9 mouse cellular contexts compared by ENCODE assay signal in the genomic region with DNA sequence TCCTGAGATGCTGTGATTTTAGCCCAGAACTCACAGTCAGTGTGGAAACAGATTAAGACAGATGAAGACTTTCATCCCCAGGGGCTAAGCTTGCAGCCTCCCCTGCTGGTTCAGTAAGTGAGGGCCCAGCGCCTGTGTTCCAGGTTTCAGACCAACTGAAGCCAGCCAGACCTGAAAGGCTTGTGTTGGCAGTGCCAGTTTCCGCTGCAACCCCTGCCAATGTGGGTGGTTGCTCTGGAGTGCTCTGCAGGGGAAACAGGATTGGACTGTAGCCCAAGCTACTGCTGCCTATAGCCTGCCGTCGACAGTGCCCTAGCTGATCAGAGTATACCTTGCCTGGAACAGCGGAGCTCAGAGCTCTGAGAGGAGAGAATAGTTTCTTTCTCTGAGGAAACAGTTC. TPM values are rescaled to one million over a fixed set of nuclear protein-coding genes. Genes with fewer than 3 reads are reported as not detected.
DNase-seq lines count a peak whose midpoint lies in the region; ATAC-seq and TF ChIP-seq lines count a peak whose summit lies in the region.
"Had no signal": no experiment of that assay in that cellular context is flagged by ENCODE, and none has a peak within 500 bp of the region (broad histone marks: within the 10 kb centered on the region; RNA-seq: fewer than 3 reads in every experiment).

No protein-coding gene starts in this region.

- DNase-seq in hindbrain, embryonic 10.5 days (ENCODE audit: low spot score): no peak
- peak; percentile 95 for DNase-seq in brain, adult 2 months (ENCODE audit: low read depth, low spot score)
- peak; percentile 68 for DNase-seq in forebrain, postnatal 0 days
- DNase-seq in layer of hippocampus, adult 2 months (ENCODE audit: low spot score in 2 of 2): peak; percentile 53 to 56
- DNase-seq in urinary bladder, postnatal 10 days (ENCODE audit: low spot score): no peak
- DNase-seq in ovary, postnatal 14 days (ENCODE audit: low spot score): no peak

- no peaks in the 10 kb centered on the region for H3K9me3 ChIP-seq in hindbrain, embryonic 13.5 days
- no peaks in the 10 kb centered on the region for H3K9me3 ChIP-seq in hindbrain, embryonic 10.5 days
- H3K9me3 ChIP-seq in forebrain, postnatal 0 days (ENCODE audit: low read length): no peaks in the 10 kb centered on the region
- H3K9me3 ChIP-seq in neural tube, embryonic 14.5 days (ENCODE audit: control insufficient read depth, low read length): no peaks in the 10 kb centered on the region

- H3K27me3 ChIP-seq in hindbrain, embryonic 13.5 days: no peaks in the 10 kb centered on the region
- H3K27me3 ChIP-seq in hindbrain, embryonic 10.5 days (ENCODE audit: insufficient read depth, poor library complexity, severe bottlenecking): no peaks in the 10 kb centered on the region
- no peaks in the 10 kb centered on the region for H3K27me3 ChIP-seq in forebrain, postnatal 0 days (ENCODE audit: insufficient read depth, low read length)
- H3K27me3 ChIP-seq in neural tube, embryonic 14.5 days (ENCODE audit: control insufficient read depth, insufficient read depth, low read length): no peaks in the 10 kb centered on the region

- peak; percentile 59 for TF ChIP-seq CTCF in forebrain, postnatal 0 days (IDR thresholded peaks at IDR 0.05; ENCODE audit: low read depth)
- peak; percentile 76 for TF ChIP-seq CTCF in layer of hippocampus, adult 2 months (conservative IDR thresholded peaks at IDR 0.05)

- H3K4me3 ChIP-seq in hindbrain, embryonic 13.5 days: no peak overlapping the region
- no peak overlapping the region for H3K4me3 ChIP-seq in hindbrain, embryonic 10.5 days
- no peak overlapping the region for H3K4me3 ChIP-seq in forebrain, postnatal 0 days (ENCODE audit: low read depth, low read length)
- no peak overlapping the region; the same call in 1 of the 2 replicates for H3K4me3 ChIP-seq in layer of hippocampus, adult 2 months
- no peak overlapping the region for H3K4me3 ChIP-seq in neural tube, embryonic 14.5 days (ENCODE audit: low read depth, low read length)
- H3K4me3 ChIP-seq: myocyte had no signal

- peak overlapping the region; percentile 84 for H3K27ac ChIP-seq in hindbrain, embryonic 13.5 days
- H3K27ac ChIP-seq in hindbrain, embryonic 10.5 days: no peak overlapping the region
- H3K27ac ChIP-seq in forebrain, postnatal 0 days (ENCODE audit: low read depth, low read length): no peak overlapping the region
- H3K27ac ChIP-seq in layer of hippocampus, adult 2 months: peak overlapping the region; percentile 68
- H3K27ac ChIP-seq in neural tube, embryonic 14.5 days (ENCODE audit: low read depth, low read length): peak overlapping the region; percentile 30; the same call in 1 of the 2 replicates

- ATAC-seq in hindbrain, embryonic 13.5 days (ENCODE audit: low FRiP score): no peak
- peak; percentile 58 for ATAC-seq in forebrain, postnatal 0 days
- no peak for ATAC-seq in neural tube, embryonic 14.5 days (ENCODE audit: low read depth)

- H3K36me3 ChIP-seq in hindbrain, embryonic 13.5 days: no peaks in the 10 kb centered on the region; the same call in 1 of the 2 replicates
- H3K36me3 ChIP-seq in hindbrain, embryonic 10.5 days: peaks cover 4% of the 10 kb centered on the region; the same call in 1 of the 2 replicates
- H3K36me3 ChIP-seq in forebrain, postnatal 0 days (ENCODE audit: insufficient read depth): no peaks in the 10 kb centered on the region
- no peaks in the 10 kb centered on the region for H3K36me3 ChIP-seq in neural tube, embryonic 14.5 days (ENCODE audit: control insufficient read depth, insufficient read depth, low read length)

- WGBS in hindbrain, embryonic 13.5 days: 79% methylated on average over 5 of the region's 5 CpGs
- WGBS in hindbrain, embryonic 10.5 days: 94% methylated on average over 5 of the region's 5 CpGs
- WGBS in forebrain, postnatal 0 days: 40% methylated on average over 5 of the region's 5 CpGs
- WGBS in neural tube, embryonic 14.5 days: 66% methylated on average over 5 of the region's 5 CpGs

- H3K4me2 ChIP-seq in hindbrain, embryonic 13.5 days: no peak overlapping the region
- H3K4me2 ChIP-seq in forebrain, postnatal 0 days (ENCODE audit: low read depth): no peak overlapping the region
- no peak overlapping the region for H3K4me2 ChIP-seq in neural tube, embryonic 14.5 days (ENCODE audit: low read depth, low read length)

- peaks cover 36% of the 10 kb centered on the region for H3K4me1 ChIP-seq in hindbrain, embryonic 13.5 days (replicated peaks)
- peaks cover 16% of the 10 kb centered on the region for H3K4me1 ChIP-seq in hindbrain, embryonic 10.5 days (replicated peaks)
- peaks cover 6% of the 10 kb centered on the region; the same call in 1 of the 2 replicates for H3K4me1 ChIP-seq in forebrain, postnatal 0 days (ENCODE audit: insufficient read depth)
- peaks cover 21% of the 10 kb centered on the region for H3K4me1 ChIP-seq in neural tube, embryonic 14.5 days (ENCODE audit: control insufficient read depth, insufficient read depth, low read length)

- H3K9ac ChIP-seq in hindbrain, embryonic 13.5 days: no peak overlapping the region
- H3K9ac ChIP-seq in forebrain, postnatal 0 days: no peak overlapping the region
- H3K9ac ChIP-seq in neural tube, embryonic 14.5 days (replicated peaks; ENCODE audit: low read depth, low read length): no peak overlapping the region

RNA-seq across cellular contexts. Expression of a gene that starts 37.0 kb away (rescaled TPM):
- polyA plus RNA-seq in hindbrain, embryonic 13.5 days (2015; fragmentation: Nextera tagmentation; extraction: Ambion mirVana): 3.4 TPM in 2 replicates
- 0.15 and 0.52 TPM in 2 replicates for polyA plus RNA-seq in hindbrain, embryonic 10.5 days (2016; fragmentation: Nextera tagmentation; extraction: Ambion mirVana)
- total RNA-seq in forebrain, postnatal 0 days (2014; rRNA removed): 4.2 and 4.5 TPM in 2 replicates
- 1.7 TPM in 2 replicates for polyA plus RNA-seq in forebrain, postnatal 0 days (2015; fragmentation: Nextera tagmentation; extraction: Ambion mirVana)
- total RNA-seq in layer of hippocampus, adult 2 months (2021): 1 to 10 TPM; 3.8 to 3.9 TPM
- polyA plus RNA-seq in neural tube, embryonic 14.5 days (2014; fragmentation: Nextera tagmentation; extraction: Ambion mirVana): 0.33 and 2.6 TPM in 2 replicates

RNA-seq across cellular contexts. Expression of a gene that starts 46.4 kb away (rescaled TPM):
- polyA plus RNA-seq in hindbrain, embryonic 13.5 days (2015; fragmentation: Nextera tagmentation; extraction: Ambion mirVana): 17.0 and 18.2 TPM in 2 replicates
- polyA plus RNA-seq in hindbrain, embryonic 10.5 days (2016; fragmentation: Nextera tagmentation; extraction: Ambion mirVana): 27.6 and 33.1 TPM in 2 replicates
- total RNA-seq in forebrain, postnatal 0 days (2014; rRNA removed): 15.5 and 19.6 TPM in 2 replicates
- polyA plus RNA-seq in forebrain, postnatal 0 days (2015; fragmentation: Nextera tagmentation; extraction: Ambion mirVana): 11.5 and 16.3 TPM in 2 replicates
- 10 to 100 TPM; 19.3 to 22.4 TPM for total RNA-seq in layer of hippocampus, adult 2 months (2021)
- 15.3 and 20.7 TPM in 2 replicates for polyA plus RNA-seq in neural tube, embryonic 14.5 days (2014; fragmentation: Nextera tagmentation; extraction: Ambion mirVana)

RNA-seq across cellular contexts. Expression of a gene that starts 58.8 kb away (rescaled TPM):
- 14.4 and 15.5 TPM in 2 replicates for polyA plus RNA-seq in hindbrain, embryonic 13.5 days (2015; fragmentation: Nextera tagmentation; extraction: Ambion mirVana)
- 23.2 and 24.2 TPM in 2 replicates for polyA plus RNA-seq in hindbrain, embryonic 10.5 days (2016; fragmentation: Nextera tagmentation; extraction: Ambion mirVana)
- 19.5 and 21.0 TPM in 2 replicates for total RNA-seq in forebrain, postnatal 0 days (2014; rRNA removed)
- polyA plus RNA-seq in forebrain, postnatal 0 days (2015; fragmentation: Nextera tagmentation; extraction: Ambion mirVana): 12.7 and 13.8 TPM in 2 replicates
- total RNA-seq in layer of hippocampus, adult 2 months (2021): 10 to 100 TPM; 30.7 to 31.4 TPM
- polyA plus RNA-seq in neural tube, embryonic 14.5 days (2014; fragmentation: Nextera tagmentation; extraction: Ambion mirVana): 11.4 and 15.6 TPM in 2 replicates

Comparison
In these comparisons a context has a peak if more than half of its experiments do, and no peak if none do; other contexts are left out.
1. H3K27ac ChIP-seq: peak in hindbrain, embryonic 13.5 days (single experiment), layer of hippocampus, adult 2 months (single experiment) and neural tube, embryonic 14.5 days (single experiment); none in hindbrain, embryonic 10.5 days (single experiment) and forebrain, postnatal 0 days (single experiment).
2. DNase-seq: peak in brain, adult 2 months (single experiment), forebrain, postnatal 0 days (single experiment) and layer of hippocampus, adult 2 months (2 of 2); none in hindbrain, embryonic 10.5 days (single experiment), urinary bladder, postnatal 10 days (single experiment) and ovary, postnatal 14 days (single experiment).